Mouse (Mus musculus): Measurements from ENCODE around the gene Gpr171.

DNA sequence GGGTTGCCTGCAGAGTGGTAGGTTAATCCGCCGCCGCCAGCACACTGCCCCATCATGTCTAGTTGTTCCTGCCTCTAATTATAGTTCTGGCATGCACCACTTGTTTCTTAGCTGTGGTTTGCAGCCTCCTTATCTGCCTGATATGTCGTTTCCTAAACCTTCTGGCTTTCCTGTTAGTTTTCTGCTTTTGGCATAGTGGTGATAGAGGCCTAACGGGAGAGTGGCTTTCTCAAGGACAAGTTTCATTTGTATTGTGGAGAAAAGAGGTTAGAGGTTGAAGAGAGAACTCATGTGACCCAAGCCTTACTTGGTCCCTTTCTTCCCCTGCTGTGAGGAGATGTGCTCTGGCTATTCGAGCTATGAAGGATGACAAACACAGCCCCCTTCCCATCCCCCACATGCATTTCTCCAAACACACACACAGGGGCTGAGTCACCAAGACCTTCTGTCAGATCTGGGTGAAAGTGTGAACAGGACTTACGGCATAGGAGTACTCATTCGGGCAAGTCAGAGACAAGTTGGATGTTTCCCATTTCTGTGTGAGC is 12.4 kb upstream of the Gpr171 start:
- TF ChIP-seq CTCF (IDR thresholded peaks at IDR 0.05; ENCODE audit: control insufficient read depth, insufficient read depth, low read length) (no peak), POLR2A (IDR thresholded peaks at IDR 0.05; ENCODE audit: borderline replicate concordance, control insufficient read depth, low read depth, low read length) (no peak)

Data from bone marrow, adult 2 months (tissue).